Mouse (Mus musculus): ENCODE data around the gene Bcl11a. TPM values are rescaled to one million over a fixed set of nuclear protein-coding genes. Genes with fewer than 3 reads are reported as not detected.

Bcl11a gene
- 47.0 and 62.4 TPM in 2 replicates for polyA plus RNA-seq (2016; fragmentation: Nextera tagmentation; extraction: Ambion mirVana)

DNA sequence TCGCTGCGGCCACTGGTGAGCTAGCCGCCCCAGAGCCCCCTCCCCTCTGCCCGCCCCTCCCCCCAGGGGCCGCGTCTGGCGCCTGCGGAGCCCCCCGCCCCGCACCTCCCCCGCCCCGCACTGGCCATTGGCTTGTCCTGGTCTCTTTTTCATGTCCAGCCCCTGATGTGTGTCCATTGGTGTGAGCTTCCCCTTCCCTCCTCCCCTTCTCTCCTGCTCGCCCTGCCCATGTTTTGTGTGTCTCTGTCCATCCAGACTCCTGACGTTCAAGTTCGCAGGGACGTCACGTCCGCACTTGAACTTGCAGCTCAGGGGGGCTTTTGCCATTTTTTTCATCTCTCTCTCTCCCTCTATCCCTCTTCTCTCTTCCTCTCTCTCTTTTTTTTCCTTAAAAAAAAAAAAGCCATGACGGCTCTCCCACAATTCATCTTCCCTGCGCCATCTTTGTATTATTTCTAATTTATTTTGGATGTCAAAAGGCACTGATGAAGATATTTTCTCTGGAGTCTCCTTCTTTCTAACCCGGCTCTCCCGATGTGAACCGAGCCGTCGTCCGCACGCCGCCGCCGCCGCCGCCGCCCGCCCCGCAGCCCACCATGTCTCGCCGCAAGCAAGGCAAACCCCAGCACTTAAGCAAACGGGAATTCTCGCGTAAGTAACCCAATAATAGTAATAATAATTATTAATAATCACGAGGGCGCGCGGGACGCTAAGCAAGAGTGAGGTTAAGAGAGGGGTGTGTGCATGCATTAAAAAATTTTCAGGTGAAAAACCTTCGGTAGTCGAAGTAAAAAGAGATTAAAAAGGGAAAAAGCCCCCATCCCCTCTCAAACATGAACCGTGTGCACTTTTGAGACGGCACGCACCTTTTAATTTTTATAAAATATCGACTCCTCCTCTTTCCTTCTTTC is at the start of gene Bcl11a:
Bcl11a (plus strand) TSS at position 262 of the 911 bp plus-strand sequence.
- H3K27ac ChIP-seq (replicated peaks), result peak within 1 kb of the TSS; percentile 95
- H3K9me3 ChIP-seq, result no peaks in the 10 kb centered on the region
- H3K4me1 ChIP-seq, result peaks cover 55% of the 10 kb centered on the region
- peak within 1 kb of the TSS; percentile 88 for H3K4me3 ChIP-seq
- no peaks in the 10 kb centered on the region for H3K36me3 ChIP-seq (replicated peaks)
- H3K27me3 ChIP-seq (replicated peaks; ENCODE audit: low read depth, poor library complexity, severe bottlenecking), result peaks cover 25% of the 10 kb centered on the region
- peak; percentile 96 for DNase-seq (ENCODE audit: low spot score)
- WGBS, result under 1% methylated on average over 46 of the region's 51 CpGs

DNA sequence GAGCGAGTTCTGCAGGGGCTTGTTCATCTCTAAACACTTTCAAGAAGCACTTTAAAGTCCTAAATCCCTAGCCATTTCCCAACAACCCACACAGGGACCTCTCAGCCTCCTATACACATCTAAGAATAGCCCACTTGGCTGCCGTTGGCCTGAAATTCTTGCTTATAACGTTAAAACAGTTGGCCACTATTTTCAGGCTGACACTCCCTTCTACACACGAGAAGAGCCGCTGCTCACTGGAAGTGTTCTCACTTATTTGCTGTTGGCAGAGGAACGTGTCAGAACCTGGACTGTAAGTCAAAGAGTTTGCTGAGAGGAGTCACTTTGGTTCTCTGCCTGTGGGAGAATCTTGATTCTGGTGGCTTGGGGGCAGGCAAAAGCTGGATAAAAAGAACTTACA is 33.8 kb upstream of the Bcl11a start:
- WGBS, result 83% methylated on average over 6 of the region's 6 CpGs
- Histone ChIP-seq H3K4me3 (no peak overlapping the region), H3K4me1 (no peaks in the 10 kb centered on the region), H3K27ac (replicated peaks) (no peak overlapping the region), H3K36me3 (replicated peaks) (no peaks in the 10 kb centered on the region), H3K9me3 (no peaks in the 10 kb centered on the region), H3K27me3 (replicated peaks; ENCODE audit: low read depth, poor library complexity, severe bottlenecking) (no peaks in the 10 kb centered on the region; the same call in 1 of the 2 replicates)
- DNase-seq (ENCODE audit: low spot score), result no peak

DNA sequence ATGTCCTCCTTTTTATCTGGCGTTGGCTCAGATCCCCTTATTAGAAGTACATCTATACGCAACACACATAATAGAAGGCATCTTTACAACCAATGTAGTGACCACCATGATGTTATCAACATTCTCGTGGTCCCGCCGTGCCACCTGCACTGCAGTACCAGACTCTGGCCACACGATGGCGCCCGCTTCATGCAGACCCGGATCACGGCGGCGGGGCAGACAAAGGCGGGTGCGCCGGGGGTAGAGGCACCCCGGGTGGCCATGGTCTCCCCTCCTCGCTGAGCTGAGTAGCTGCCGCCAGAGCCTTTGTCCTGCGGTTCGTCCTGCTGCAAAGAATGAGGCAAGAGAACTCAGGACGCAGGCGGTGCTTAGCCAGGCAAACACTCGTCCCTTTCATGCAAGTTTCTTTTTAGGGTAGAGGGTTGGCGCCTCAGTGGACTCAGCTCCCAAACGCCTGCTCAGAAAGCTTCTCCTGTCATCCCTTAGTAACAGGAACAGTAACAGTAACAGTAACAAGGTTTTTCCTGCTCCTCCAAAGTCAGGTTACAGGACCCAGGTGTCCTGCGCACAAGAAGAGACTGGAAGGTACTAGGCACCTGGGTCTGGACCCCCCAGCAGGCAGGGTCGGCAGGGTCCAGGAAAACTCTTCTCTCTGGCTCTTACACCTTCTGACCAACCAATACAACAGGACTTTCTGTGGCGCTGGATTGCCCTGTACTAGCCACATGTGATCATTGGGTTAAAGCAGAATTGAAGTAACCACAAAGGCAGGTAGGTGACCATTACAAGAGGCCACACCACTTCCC is 28.4 kb upstream of the Bcl11a start:
- H3K36me3 ChIP-seq (replicated peaks), result no peaks in the 10 kb centered on the region
- H3K27me3 ChIP-seq (replicated peaks; ENCODE audit: low read depth, poor library complexity, severe bottlenecking), result peaks cover 25% of the 10 kb centered on the region
- peaks cover 6% of the 10 kb centered on the region for H3K4me1 ChIP-seq
- no peaks in the 10 kb centered on the region for H3K9me3 ChIP-seq
- WGBS, result 5% methylated on average over 28 of the region's 28 CpGs
- H3K27ac ChIP-seq (replicated peaks), result peak overlapping the region; percentile 93
- H3K4me3 ChIP-seq, result peak overlapping the region; percentile 62
- DNase-seq (ENCODE audit: low spot score), result peak; percentile 91

DNA sequence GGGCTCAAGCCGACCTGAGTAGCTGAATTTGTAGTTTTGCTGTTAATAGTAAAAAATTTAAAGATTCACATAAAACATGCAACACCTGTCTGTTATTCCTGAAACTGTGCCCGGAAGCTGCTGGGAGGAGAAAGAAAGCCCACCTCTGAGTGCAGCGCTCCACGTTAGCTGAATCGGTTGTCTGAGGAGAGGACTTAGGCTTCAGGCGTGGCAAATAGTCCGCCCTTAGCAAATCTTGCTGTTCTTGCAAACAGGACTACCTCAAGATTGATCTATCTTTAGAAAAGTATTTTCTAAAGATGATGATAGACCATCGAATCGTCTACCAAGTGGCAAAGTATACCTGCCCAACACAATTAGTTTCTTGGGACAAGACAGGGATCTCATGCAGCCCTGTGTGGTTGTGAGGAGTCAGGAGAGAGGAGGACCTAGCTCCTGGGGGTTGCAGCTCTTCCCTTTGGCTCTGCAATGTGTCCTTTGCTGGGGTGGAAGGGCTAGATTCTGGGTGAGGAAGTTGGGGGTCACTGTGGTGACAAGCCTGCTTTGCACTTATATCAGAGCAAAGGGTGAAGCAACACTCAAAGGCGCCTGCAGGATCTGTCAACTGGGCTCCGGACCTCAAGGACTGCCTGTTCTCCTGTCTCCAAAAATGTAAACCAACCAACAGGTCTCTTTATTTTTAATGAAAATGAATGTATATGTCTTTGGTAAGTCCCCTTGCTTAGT is 27.7 kb upstream of the Bcl11a start:
- peak overlapping the region; percentile 93 for H3K27ac ChIP-seq (replicated peaks)
- H3K4me1 ChIP-seq, result peaks cover 6% of the 10 kb centered on the region
- H3K9me3 ChIP-seq, result no peaks in the 10 kb centered on the region
- 82% methylated on average over 11 of the region's 11 CpGs for WGBS
- H3K27me3 ChIP-seq (replicated peaks; ENCODE audit: low read depth, poor library complexity, severe bottlenecking), result peaks cover 25% of the 10 kb centered on the region
- peak overlapping the region; percentile 62; the same call in 1 of the 2 replicates for H3K4me3 ChIP-seq
- no peak for DNase-seq (ENCODE audit: low spot score)
- no peaks in the 10 kb centered on the region for H3K36me3 ChIP-seq (replicated peaks)

- whole genome bisulfite sequencing, result 56% methylated on average over 6 of the region's 6 CpGs
- H3K4me3 ChIP-seq, result no peak overlapping the region
- H3K9me3 ChIP-seq, result no peaks in the 10 kb centered on the region
- H3K4me1 ChIP-seq, result peaks cover 6% of the 10 kb centered on the region
- peak; percentile 42 for DNase-seq (ENCODE audit: low spot score)
- H3K36me3 ChIP-seq (replicated peaks), result no peaks in the 10 kb centered on the region
- peaks cover 29% of the 10 kb centered on the region for H3K27me3 ChIP-seq (replicated peaks; ENCODE audit: low read depth, poor library complexity, severe bottlenecking)
- H3K27ac ChIP-seq (replicated peaks), result no peak overlapping the region
Measured at GRCm38 (mm10) chr11:24052882-24053281, 25.0 kb upstream of the Bcl11a start.

GRCm38 (mm10) chr11:24059137-24059536 is 18.7 kb upstream of the Bcl11a start:
- 6% methylated on average over 1 of the region's 1 CpGs for WGBS
- Histone ChIP-seq H3K4me1 (peaks cover 48% of the 10 kb centered on the region), H3K27ac (replicated peaks) (no peak overlapping the region), H3K27me3 (replicated peaks; ENCODE audit: low read depth, poor library complexity, severe bottlenecking) (peaks cover 42% of the 10 kb centered on the region), H3K4me3 (no peak overlapping the region), H3K9me3 (no peaks in the 10 kb centered on the region), H3K36me3 (replicated peaks) (no peaks in the 10 kb centered on the region)
- DNase-seq (ENCODE audit: low spot score), result peak; percentile 30

DNA sequence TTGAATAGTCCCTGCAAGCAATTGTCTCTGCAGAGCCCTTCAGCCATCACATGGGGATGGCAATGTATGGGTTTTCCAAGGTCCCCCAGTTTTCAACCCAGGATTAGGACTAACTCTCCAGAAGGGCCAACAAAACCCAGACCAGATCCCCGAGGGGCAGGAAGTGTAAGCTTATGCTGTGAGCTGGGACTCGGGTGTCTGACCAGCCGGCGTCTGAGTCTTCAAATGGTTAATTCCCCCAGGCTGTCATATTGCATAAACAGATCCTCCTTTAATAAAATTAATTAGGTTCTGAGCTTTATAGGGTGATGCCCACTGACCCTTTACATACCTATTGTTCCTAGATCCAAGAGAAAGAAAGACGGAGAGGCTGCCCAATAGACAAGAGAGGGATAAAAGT is 17.4 kb upstream of the Bcl11a start:
- H3K4me3 ChIP-seq, result peak overlapping the region; percentile 49
- no peaks in the 10 kb centered on the region for H3K36me3 ChIP-seq (replicated peaks)
- no peaks in the 10 kb centered on the region for H3K9me3 ChIP-seq
- H3K4me1 ChIP-seq, result peaks cover 48% of the 10 kb centered on the region
- peaks cover 45% of the 10 kb centered on the region for H3K27me3 ChIP-seq (replicated peaks; ENCODE audit: low read depth, poor library complexity, severe bottlenecking)
- WGBS, result 1% methylated on average over 5 of the region's 5 CpGs
- DNase-seq (ENCODE audit: low spot score), result peak; percentile 33
- H3K27ac ChIP-seq (replicated peaks), result no peak overlapping the region

DNA sequence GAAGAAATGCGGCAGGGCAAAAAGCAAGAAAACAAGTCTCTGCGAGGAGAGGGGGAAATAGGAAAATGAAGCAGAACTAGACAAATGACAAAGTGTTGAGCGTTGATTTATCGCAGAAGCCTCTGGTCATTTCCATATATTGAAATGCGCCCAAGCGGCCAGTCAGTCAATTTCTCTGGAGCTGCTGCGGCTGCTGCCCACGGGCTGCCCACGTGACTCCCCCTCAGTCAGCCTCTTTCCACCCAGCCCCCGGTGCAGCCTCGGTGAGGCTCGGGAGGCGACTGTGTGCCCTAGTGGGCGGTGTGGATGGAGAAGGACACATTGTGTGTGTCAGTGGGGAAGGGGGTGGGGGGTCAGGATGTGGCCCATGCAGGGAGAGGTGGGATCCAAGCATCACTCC is 16.0 kb upstream of the Bcl11a start:
- no peaks in the 10 kb centered on the region for H3K36me3 ChIP-seq (replicated peaks)
- H3K27me3 ChIP-seq (replicated peaks; ENCODE audit: low read depth, poor library complexity, severe bottlenecking), result peaks cover 55% of the 10 kb centered on the region
- peak; percentile 73 for DNase-seq (ENCODE audit: low spot score)
- H3K9me3 ChIP-seq, result no peaks in the 10 kb centered on the region
- H3K4me3 ChIP-seq, result peak overlapping the region; percentile 50
- 2% methylated on average over 14 of the region's 14 CpGs for WGBS
- H3K27ac ChIP-seq (replicated peaks), result peak overlapping the region; percentile 76
- peaks cover 48% of the 10 kb centered on the region for H3K4me1 ChIP-seq

DNA sequence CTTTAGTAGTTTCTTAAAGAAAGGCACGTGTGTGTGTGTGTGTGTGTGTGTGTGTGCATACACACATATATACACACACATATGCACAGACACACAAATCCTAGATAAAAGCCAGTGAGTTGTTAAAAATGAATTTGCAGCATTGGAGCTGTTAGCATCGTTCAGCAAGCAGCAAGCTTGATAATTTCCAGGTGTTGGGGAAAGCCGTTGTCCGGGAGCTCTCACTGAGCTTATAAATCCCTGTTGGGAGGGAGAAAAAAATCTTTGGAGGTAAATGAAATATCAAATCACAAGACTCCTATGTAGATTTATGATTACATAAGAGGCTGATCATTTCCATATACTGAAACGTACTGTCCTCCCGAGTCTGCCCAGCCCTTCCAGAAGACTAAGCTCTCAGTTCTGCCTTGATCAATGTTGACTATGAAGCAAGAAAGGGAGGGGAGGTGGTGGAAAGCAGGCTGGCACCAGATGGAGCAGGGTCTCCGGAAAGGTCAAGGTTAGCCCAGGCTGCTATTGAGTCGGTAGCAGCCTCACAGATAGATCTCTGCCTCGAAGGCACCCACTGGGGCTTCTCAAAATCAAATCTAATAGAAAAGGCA is 15.3 kb upstream of the Bcl11a start:
- Histone ChIP-seq H3K36me3 (replicated peaks) (no peaks in the 10 kb centered on the region), H3K4me3 (peak overlapping the region; percentile 14; the same call in 1 of the 2 replicates), H3K27me3 (replicated peaks; ENCODE audit: low read depth, poor library complexity, severe bottlenecking) (peaks cover 56% of the 10 kb centered on the region), H3K9me3 (no peaks in the 10 kb centered on the region), H3K27ac (replicated peaks) (peak overlapping the region; percentile 76), H3K4me1 (peaks cover 48% of the 10 kb centered on the region)
- peak; percentile 61 for DNase-seq (ENCODE audit: low spot score)
- WGBS, result 24% methylated on average over 9 of the region's 9 CpGs

GRCm38 (mm10) chr11:24064221-24064620 is 13.6 kb upstream of the Bcl11a start:
- Histone ChIP-seq H3K27ac (replicated peaks) (no peak overlapping the region), H3K9me3 (no peaks in the 10 kb centered on the region), H3K27me3 (replicated peaks; ENCODE audit: low read depth, poor library complexity, severe bottlenecking) (peaks cover 52% of the 10 kb centered on the region), H3K36me3 (replicated peaks) (no peaks in the 10 kb centered on the region), H3K4me1 (peaks cover 36% of the 10 kb centered on the region), H3K4me3 (no peak overlapping the region)
- DNase-seq (ENCODE audit: low spot score), result no peak
- 75% methylated on average over 6 of the region's 6 CpGs for WGBS

DNA sequence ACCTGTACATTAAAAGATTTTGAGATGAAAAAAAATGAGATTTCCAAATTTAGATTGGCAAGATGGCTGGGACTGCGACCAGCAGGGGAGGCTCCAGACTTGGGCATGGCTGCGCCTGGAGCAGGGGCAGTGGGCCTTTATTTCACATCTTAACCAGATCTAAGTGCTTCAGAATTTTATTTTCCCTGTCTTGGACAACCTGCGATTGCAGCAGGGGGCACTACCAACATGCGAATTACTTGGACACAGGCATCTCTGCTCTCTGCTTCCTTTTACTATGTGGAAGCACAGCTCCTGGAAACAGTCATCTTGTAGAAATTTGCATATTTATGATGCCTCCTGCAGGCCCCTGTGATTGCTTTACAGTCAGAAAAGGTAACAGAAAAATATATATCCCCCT is 12.5 kb upstream of the Bcl11a start:
- DNase-seq (ENCODE audit: low spot score), result peak; percentile 43
- H3K4me3 ChIP-seq, result no peak overlapping the region
- H3K27ac ChIP-seq (replicated peaks), result no peak overlapping the region
- peaks cover 30% of the 10 kb centered on the region for H3K4me1 ChIP-seq
- no peaks in the 10 kb centered on the region for H3K9me3 ChIP-seq
- H3K36me3 ChIP-seq (replicated peaks), result no peaks in the 10 kb centered on the region
- H3K27me3 ChIP-seq (replicated peaks; ENCODE audit: low read depth, poor library complexity, severe bottlenecking), result peaks cover 51% of the 10 kb centered on the region
- WGBS, result 58% methylated on average over 4 of the region's 4 CpGs
